Mouse (Mus musculus): ENCODE data around the gene Stpg3.
"Not testable (repeated sequence)": the region's sequence is repeated elsewhere in the genome, so short reads cannot be mapped to it uniquely, and the experiment has no call there.

The Stpg3 gene

DNA sequence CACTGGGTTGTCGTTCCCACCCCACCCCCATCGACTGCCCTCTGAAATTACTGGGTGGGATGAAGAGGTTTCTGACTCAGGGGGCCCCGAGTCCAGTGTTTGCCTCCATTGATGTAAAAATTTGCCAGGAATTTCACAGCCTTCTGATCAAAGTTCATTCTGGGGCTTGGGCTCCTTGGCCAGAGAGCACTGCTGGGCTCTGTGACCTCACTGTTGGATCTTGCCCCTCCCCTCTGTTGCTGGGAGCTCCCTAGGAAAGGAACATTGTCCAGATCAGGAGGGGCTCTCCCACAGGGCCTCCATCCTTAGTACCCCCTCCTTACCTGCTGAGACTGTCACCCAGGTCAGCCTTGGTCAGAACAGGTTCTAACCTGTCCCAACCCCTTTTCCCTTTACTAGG is at the start of gene Stpg3:
Stpg3 (minus strand) TSS at position 194 of the 400 bp plus-strand sequence.
- no peak for DNase-seq

GRCm38 (mm10) chr2:25263623-25264285 is 49.3 kb upstream of the Stpg3 start:
- no peak for DNase-seq

GRCm38 (mm10) chr2:25262795-25263622 is 48.6 kb upstream of the Stpg3 start:
- DNase-seq = peak; percentile 74

DNA sequence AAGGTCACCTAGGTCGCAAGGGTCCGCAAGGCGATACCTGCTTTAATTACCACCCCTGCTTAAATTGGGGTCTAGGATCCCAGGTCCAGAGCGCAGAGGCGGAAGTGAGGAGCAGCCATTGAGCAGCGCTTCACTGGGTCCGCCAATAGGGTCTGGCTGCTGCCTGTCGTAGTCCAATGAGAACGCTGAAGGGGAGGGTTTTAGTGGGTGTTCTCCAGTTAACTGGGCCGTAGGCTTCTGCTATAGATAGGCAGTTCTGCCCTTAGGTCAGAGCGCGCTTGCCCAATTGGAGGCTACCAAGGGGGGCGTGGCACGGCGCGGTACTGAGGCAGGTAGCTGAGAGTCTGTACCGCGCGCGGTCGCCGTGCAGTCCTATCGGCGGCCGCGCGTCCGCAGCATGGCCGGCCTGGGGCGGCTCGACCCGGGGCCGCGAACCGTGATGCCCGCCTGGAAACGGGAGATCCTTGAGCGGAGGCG is 47.9 kb upstream of the Stpg3 start, which contains the start of gene Tprn:
Tprn (plus strand) TSS at position 328 of the 477 bp plus-strand sequence.
- DNase-seq = peak; percentile 97

- DNase-seq = no peak
These were observed 47.4 kb upstream of the Stpg3 start for GRCm38 (mm10) chr2:25261870-25262269.

DNA sequence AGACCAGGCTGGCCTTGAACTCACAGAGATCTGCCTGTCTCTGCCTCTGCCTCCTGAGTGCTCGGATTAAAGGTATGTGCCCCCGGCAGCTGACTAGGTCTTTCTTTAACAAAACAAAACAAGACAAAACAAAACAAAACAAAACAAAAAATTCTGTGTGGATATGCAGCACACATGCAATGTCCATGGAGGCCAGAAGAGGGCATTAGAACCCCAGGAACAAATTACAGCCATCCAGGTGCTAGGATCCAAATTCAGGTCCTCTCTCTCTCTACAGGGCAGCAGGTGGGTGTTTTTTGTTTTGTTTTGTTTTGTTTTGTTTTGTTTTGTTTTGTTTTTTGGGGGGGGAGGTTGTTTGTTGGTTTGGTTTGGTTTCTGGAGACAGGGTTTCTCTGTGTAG is 44.5 kb upstream of the Stpg3 start:
- no peak for DNase-seq

GRCm38 (mm10) chr2:25257250-25257649 is 42.8 kb upstream of the Stpg3 start:
- not testable (repeated sequence) for DNase-seq

DNA sequence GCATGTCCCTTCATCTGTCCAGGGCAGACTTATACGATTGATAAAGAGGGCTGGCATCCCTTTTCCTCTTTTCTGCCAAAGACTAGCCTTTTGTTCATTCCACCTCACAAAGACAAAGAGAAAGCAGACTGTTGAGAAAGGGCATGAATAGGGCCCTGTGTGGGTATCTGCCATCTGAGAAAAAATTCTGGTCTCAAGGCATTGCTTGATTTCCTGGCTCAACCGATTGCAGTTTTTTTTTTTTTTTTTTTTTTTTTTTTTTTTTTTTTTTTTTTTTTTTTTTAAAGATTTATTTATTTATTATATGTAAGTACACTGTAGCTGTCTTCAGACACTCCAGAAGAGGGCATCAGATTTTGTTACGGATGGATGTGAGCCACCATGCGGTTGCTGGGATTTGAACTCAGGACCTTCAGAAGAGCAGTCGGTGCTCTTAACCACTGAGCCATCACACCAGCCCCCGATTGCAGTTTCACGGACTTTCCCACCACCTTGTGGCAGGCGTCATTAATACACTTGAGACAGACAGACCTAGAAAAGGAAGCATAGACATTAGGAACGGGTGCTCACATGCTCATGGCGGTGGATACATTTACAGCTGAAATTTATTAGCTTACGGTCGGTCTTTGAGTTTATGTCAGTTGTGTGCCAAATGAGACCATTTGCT is 42.1 kb upstream of the Stpg3 start:
- peak; percentile 78 for DNase-seq

DNA sequence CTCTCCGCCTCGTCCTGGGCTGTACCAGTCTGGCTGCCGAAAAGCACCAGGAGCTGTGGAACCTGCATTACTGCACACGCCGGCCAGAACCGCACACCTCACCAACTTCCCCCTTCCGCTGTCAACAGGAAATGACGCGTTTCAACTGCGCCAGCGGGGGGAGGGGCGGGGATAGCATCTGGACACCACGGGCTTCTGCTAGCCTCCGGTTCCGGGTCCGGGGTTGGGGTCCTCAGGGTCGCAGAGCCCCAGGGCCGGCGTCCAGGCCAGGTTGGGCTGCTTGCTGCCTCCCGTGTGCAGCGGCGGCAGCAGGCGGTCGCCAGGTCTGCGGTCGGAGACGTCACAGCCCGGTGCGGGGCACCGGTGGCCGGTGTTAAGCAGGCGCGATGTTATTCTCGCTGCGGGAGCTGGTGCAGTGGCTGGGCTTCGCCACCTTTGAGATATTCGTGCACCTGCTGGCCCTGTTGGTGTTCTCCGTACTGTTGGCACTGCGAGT is 40.9 kb upstream of the Stpg3 start, which contains the start of gene Tmem203:
Tmem203 (plus strand) TSS at position 156 of the 496 bp plus-strand sequence.
- DNase-seq = peak; percentile 88

GRCm38 (mm10) chr2:25252331-25252730 is 37.9 kb upstream of the Stpg3 start:
- DNase-seq = peak; percentile 44

GRCm38 (mm10) chr2:25246183-25247072 is 32.0 kb upstream of the Stpg3 start, which contains the start of gene AL732309.1:
TSS of gene AL732309.1 (minus strand) at chr2:25246863.
- no peak for DNase-seq

DNA sequence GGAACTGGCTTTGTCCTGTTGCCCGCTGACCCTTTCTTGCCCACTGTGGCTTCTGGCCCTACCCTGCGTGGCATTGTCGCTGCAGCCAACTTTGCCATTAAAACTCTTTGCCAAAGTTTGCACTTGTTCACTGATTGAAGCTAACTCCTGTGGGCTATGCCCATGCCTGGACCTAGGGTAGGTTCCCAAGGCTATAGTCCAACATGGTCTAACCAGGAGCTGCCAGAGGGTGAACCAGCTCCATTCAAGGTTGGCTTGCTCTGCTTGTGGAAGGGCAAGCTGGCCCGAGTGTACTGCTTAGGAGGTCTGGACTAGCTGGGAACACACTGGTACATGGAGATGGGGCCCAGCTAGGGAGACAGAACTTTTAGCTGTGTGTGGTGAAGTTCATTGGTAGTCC is 29.7 kb upstream of the Stpg3 start:
- no peak for DNase-seq

DNA sequence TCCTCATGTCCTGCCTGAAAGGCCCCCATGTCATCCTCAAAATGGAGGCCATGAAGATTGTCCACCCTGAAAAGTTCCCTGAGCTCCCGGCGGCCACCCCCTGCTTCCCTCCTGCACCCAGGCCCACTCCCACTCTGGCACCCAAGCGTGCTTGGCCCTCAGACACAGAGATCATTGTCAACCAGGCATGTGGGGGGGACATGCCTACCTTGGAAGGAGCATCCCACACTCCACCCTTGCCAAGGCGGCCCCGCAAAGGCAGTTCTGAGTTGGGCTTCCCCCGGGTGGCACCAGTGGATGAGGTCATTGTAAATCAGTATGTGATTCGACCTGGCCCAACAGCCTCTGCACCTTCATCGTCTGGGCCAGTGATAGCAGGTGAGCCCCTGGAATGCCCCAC is 28.9 kb upstream of the Stpg3 start:
- no peak for DNase-seq

DNA sequence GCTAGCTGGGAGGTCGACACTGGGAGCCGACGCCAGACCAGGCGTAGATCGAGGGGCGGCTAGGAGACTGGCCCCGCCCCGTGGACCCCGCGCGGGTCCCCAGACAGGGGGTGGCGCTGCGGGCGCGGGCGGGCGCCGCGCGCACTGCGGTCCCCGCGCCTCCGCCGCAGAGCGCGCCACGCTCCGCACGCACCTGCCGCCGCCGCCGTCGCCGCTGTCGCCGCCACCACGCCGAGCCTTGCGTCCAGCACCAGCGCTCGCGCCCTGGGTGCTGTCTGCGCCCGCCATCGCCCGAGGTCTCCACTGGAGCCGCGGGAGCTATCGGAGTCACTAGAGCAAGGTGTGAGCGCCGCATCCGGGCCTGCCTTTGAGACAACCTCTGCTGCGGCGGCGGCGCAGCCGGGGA is 27.7 kb upstream of the Stpg3 start, which contains the start of the genes Rnf208 and Cysrt1:
Rnf208 (plus strand) TSS at position 155 of the 406 bp plus-strand sequence.
Cysrt1 (minus strand) TSS at position 352 of the 406 bp plus-strand sequence.
- DNase-seq = peak; percentile 50

DNA sequence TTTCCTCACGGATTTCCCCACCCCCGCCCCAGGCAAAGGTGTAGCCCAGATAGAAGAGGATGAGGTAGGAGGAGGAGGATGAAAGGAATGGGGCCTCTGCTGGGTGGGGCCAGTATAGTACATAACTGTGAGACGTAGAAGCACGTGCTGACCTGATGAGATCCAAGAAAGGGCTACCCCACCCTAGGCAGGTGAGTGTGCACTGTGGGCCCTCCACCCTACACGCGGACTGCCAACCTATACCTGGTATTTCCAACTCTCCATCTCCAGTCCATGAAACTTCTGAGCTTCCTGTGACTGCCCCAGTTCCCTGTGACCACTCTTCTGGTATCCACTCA is 27.0 kb upstream of the Stpg3 start:
- no peak for DNase-seq

- DNase-seq = peak; percentile 63
These were observed 26.4 kb upstream of the Stpg3 start for GRCm38 (mm10) chr2:25240723-25241437.

DNA sequence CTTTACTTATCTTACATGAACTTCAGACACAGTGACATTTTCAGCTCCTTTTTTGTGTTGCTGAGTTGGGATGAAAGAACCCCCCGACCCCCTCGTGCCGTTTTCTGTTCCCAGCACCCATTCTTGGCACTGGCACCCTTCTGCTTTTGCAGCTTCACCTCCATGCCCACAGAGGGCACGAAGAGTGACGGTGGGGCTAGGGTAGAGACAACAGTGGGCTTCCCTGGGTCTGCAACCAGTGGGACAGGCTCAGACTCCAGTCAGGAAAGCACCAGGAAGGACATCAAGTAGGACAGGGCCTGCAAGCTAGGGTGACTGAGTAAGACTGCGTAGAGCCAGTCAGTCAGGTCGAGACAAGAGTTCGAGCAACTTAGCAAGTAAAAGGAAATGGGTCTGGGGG is 25.9 kb upstream of the Stpg3 start:
- DNase-seq = no peak

GRCm38 (mm10) chr2:25239766-25240165 is 25.3 kb upstream of the Stpg3 start:
- DNase-seq = no peak

GRCm38 (mm10) chr2:25238106-25238505 is 23.7 kb upstream of the Stpg3 start:
- no peak for DNase-seq

DNA sequence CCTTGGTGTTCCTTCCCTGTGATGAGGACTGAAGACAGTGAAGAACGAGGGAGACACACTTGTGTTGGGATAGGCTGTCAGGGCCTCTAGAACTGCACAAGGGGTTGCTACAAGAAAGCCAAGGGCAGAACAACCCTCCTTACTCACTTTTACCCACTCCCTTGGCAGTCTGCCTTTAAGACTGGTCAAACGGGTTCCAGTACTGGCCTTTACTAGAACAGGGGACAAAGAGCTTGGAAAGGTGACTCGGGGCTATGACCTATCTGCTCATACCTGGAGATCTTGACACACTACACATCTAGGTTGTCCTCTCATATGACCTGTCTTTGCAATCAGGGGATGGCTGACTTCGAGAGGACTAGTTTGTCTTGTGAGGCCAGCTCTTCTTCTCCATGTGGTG is 23.1 kb upstream of the Stpg3 start:
- DNase-seq = no peak

- DNase-seq = no peak
These were observed 22.2 kb upstream of the Stpg3 start, which contains the start of gene Rnf224 for GRCm38 (mm10) chr2:25236614-25237013. TSS of gene Rnf224 (minus strand) at chr2:25236787.

All from thymus, postnatal 14 days (tissue).